Mouse (Mus musculus): ENCODE measurements around the gene Dsn1. TPM values are rescaled to one million over a fixed set of nuclear protein-coding genes. Genes with fewer than 3 reads are reported as not detected.
A peak's percentile ranks its signal among the peaks of the same experiment; 100 is the strongest.

Dsn1 gene
- polyA plus RNA-seq, 1 experiment from 2014 or later, result 28.6 TPM

DNA sequence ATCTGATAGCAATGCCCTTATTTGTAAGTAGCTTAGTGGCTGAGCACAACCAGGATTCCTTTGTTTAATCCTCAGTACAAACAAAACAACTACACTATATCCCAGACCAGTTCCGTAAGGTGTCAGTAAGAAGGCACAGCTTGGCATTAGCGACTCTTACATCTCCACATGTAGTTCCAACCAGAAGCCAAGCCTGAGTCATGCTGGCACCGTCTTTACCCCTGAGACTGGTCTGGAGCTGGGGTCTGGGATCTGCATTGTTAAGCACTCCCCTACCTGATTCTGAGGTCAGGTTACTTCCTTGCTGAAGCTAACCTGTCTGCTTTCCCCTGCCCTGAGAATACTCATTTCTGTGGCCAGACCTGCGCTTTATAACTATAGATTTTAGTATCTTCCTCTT, 38.5 kb downstream of the Dsn1 start:
- H3K36me3 ChIP-seq (ENCODE audit: control insufficient read depth, insufficient read depth, low read length), result no peaks in the 10 kb centered on the region
- H3K9ac ChIP-seq (ENCODE audit: low read length), result no peak overlapping the region
- H3K9me3 ChIP-seq (replicated peaks; ENCODE audit: control insufficient read depth, low read length), result no peaks in the 10 kb centered on the region
- no peak overlapping the region for H3K27ac ChIP-seq (ENCODE audit: low read length)
- H3K27me3 ChIP-seq (ENCODE audit: control insufficient read depth, insufficient read depth, low read length), result no peaks in the 10 kb centered on the region
- H3K4me2 ChIP-seq (ENCODE audit: low read depth, low read length), result no peak overlapping the region
- no peaks in the 10 kb centered on the region for H3K4me1 ChIP-seq (ENCODE audit: control insufficient read depth, insufficient read depth, low read length)
- H3K4me3 ChIP-seq (replicated peaks; ENCODE audit: low read length), result no peak overlapping the region
- 70% methylated on average over 4 of the region's 4 CpGs for WGBS
- ATAC-seq (ENCODE audit: insufficient read depth, low FRiP score), result no peak; the same call in 1 of the 2 replicates

GRCm38 (mm10) chr2:156967388-156967787, 39.6 kb downstream of the Dsn1 start:
- 78% methylated on average over 6 of the region's 6 CpGs for WGBS
- H3K36me3 ChIP-seq (ENCODE audit: control insufficient read depth, insufficient read depth, low read length), result no peaks in the 10 kb centered on the region
- no peaks in the 10 kb centered on the region for H3K27me3 ChIP-seq (ENCODE audit: control insufficient read depth, insufficient read depth, low read length)
- no peak for ATAC-seq (ENCODE audit: insufficient read depth, low FRiP score)
- H3K4me3 ChIP-seq (replicated peaks; ENCODE audit: low read length), result no peak overlapping the region
- no peak overlapping the region for H3K4me2 ChIP-seq (ENCODE audit: low read depth, low read length)
- H3K9ac ChIP-seq (ENCODE audit: low read length), result no peak overlapping the region
- no peak overlapping the region for H3K27ac ChIP-seq (ENCODE audit: low read length)
- H3K4me1 ChIP-seq (ENCODE audit: control insufficient read depth, insufficient read depth, low read length), result no peaks in the 10 kb centered on the region
- H3K9me3 ChIP-seq (replicated peaks; ENCODE audit: control insufficient read depth, low read length), result no peaks in the 10 kb centered on the region

DNA sequence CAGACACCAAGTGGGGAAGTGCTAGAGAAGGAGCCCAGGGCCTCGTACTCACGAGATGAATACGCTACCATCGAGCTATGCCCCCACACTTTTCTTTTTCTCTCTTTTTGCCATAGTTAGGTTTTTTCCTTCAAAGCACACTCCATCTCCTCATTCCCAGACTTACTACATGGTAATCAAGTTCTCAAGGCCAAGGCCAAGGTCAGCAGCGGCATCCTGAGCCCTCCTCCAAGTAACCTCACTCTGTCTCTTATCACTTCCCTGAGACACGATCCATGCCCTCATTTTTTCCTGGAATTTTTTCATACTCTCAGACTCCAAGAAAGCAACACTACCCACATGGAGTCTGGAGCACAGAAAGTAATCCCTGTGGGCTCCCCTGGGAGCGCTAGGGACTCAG, 43.1 kb downstream of the Dsn1 start:
- Histone ChIP-seq H3K9ac (ENCODE audit: low read length) (no peak overlapping the region), H3K4me2 (ENCODE audit: low read depth, low read length) (no peak overlapping the region), H3K9me3 (replicated peaks; ENCODE audit: control insufficient read depth, low read length) (no peaks in the 10 kb centered on the region), H3K4me1 (ENCODE audit: control insufficient read depth, insufficient read depth, low read length) (no peaks in the 10 kb centered on the region), H3K36me3 (ENCODE audit: control insufficient read depth, insufficient read depth, low read length) (no peaks in the 10 kb centered on the region), H3K27me3 (ENCODE audit: control insufficient read depth, insufficient read depth, low read length) (no peaks in the 10 kb centered on the region), H3K27ac (ENCODE audit: low read length) (no peak overlapping the region), H3K4me3 (replicated peaks; ENCODE audit: low read length) (no peak overlapping the region)
- no peak for ATAC-seq (ENCODE audit: insufficient read depth, low FRiP score)
- 88% methylated on average over 7 of the region's 7 CpGs for WGBS

- WGBS, result 80% methylated on average over 9 of the region's 9 CpGs
- Histone ChIP-seq H3K9ac (ENCODE audit: low read length) (no peak overlapping the region), H3K27ac (ENCODE audit: low read length) (no peak overlapping the region), H3K4me1 (ENCODE audit: control insufficient read depth, insufficient read depth, low read length) (no peaks in the 10 kb centered on the region), H3K4me2 (ENCODE audit: low read depth, low read length) (no peak overlapping the region), H3K27me3 (ENCODE audit: control insufficient read depth, insufficient read depth, low read length) (no peaks in the 10 kb centered on the region), H3K36me3 (ENCODE audit: control insufficient read depth, insufficient read depth, low read length) (no peaks in the 10 kb centered on the region), H3K9me3 (replicated peaks; ENCODE audit: control insufficient read depth, low read length) (no peaks in the 10 kb centered on the region), H3K4me3 (replicated peaks; ENCODE audit: low read length) (no peak overlapping the region)
- no peak for ATAC-seq (ENCODE audit: insufficient read depth, low FRiP score)
These were observed 48.3 kb downstream of the Dsn1 start for GRCm38 (mm10) chr2:156958496-156959252.

- 86% methylated on average over 2 of the region's 2 CpGs for WGBS
- no peaks in the 10 kb centered on the region for H3K9me3 ChIP-seq (replicated peaks; ENCODE audit: control insufficient read depth, low read length)
These were observed 49.9 kb downstream of the Dsn1 start for GRCm38 (mm10) chr2:156957035-156957434.

GRCm38 (mm10) chr2:156956306-156956705, 50.6 kb downstream of the Dsn1 start:
- WGBS, result 68% methylated on average over 7 of the region's 7 CpGs
- no peak for ATAC-seq (ENCODE audit: insufficient read depth, low FRiP score)
- Histone ChIP-seq H3K27ac (ENCODE audit: low read length) (no peak overlapping the region), H3K4me1 (ENCODE audit: control insufficient read depth, insufficient read depth, low read length) (no peaks in the 10 kb centered on the region), H3K4me3 (replicated peaks; ENCODE audit: low read length) (no peak overlapping the region), H3K27me3 (ENCODE audit: control insufficient read depth, insufficient read depth, low read length) (no peaks in the 10 kb centered on the region), H3K9ac (ENCODE audit: low read length) (no peak overlapping the region), H3K4me2 (ENCODE audit: low read depth, low read length) (no peak overlapping the region), H3K36me3 (ENCODE audit: control insufficient read depth, insufficient read depth, low read length) (no peaks in the 10 kb centered on the region), H3K9me3 (replicated peaks; ENCODE audit: control insufficient read depth, low read length) (no peaks in the 10 kb centered on the region)

More at GRCm38 (mm10) chr2:156957035-156957434, 49.9 kb downstream of the Dsn1 start:
- H3K4me3 ChIP-seq (replicated peaks; ENCODE audit: low read length), result no peak overlapping the region
- no peaks in the 10 kb centered on the region for H3K27me3 ChIP-seq (ENCODE audit: control insufficient read depth, insufficient read depth, low read length)
- no peak overlapping the region for H3K4me2 ChIP-seq (ENCODE audit: low read depth, low read length)
- H3K4me1 ChIP-seq (ENCODE audit: control insufficient read depth, insufficient read depth, low read length), result no peaks in the 10 kb centered on the region
- no peak overlapping the region for H3K9ac ChIP-seq (ENCODE audit: low read length)
- no peak overlapping the region for H3K27ac ChIP-seq (ENCODE audit: low read length)
- no peaks in the 10 kb centered on the region for H3K36me3 ChIP-seq (ENCODE audit: control insufficient read depth, insufficient read depth, low read length)
- ATAC-seq (ENCODE audit: insufficient read depth, low FRiP score), result no peak

DNA sequence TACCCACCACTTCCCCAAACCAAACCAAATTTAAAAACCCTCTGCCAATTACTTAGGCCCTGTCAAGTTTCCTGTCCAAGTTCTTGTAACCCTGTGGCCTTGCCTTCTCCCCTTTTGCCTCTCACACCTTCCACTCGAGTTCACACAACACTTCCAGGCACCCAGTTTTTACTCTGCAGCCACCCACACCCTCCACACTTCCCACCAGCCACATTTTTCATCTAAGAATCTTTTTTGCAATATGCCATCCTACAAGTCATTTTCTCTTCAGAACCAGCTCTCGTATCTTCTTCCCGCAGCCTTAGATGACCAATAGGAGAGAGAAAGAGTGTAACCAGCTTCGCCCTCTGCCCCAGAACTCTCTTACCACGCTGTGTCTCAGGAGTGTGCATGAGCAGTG, 52.5 kb downstream of the Dsn1 start:
- no peaks in the 10 kb centered on the region for H3K9me3 ChIP-seq (replicated peaks; ENCODE audit: control insufficient read depth, low read length)
- no peak overlapping the region for H3K9ac ChIP-seq (ENCODE audit: low read length)
- no peaks in the 10 kb centered on the region for H3K4me1 ChIP-seq (ENCODE audit: control insufficient read depth, insufficient read depth, low read length)
- no peaks in the 10 kb centered on the region for H3K36me3 ChIP-seq (ENCODE audit: control insufficient read depth, insufficient read depth, low read length)
- no peak overlapping the region for H3K4me2 ChIP-seq (ENCODE audit: low read depth, low read length)
- ATAC-seq (ENCODE audit: insufficient read depth, low FRiP score), result no peak
- no peak overlapping the region for H3K27ac ChIP-seq (ENCODE audit: low read length)
- 89% methylated on average over 5 of the region's 5 CpGs for WGBS
- H3K27me3 ChIP-seq (ENCODE audit: control insufficient read depth, insufficient read depth, low read length), result no peaks in the 10 kb centered on the region
- no peak overlapping the region for H3K4me3 ChIP-seq (replicated peaks; ENCODE audit: low read length)

DNA sequence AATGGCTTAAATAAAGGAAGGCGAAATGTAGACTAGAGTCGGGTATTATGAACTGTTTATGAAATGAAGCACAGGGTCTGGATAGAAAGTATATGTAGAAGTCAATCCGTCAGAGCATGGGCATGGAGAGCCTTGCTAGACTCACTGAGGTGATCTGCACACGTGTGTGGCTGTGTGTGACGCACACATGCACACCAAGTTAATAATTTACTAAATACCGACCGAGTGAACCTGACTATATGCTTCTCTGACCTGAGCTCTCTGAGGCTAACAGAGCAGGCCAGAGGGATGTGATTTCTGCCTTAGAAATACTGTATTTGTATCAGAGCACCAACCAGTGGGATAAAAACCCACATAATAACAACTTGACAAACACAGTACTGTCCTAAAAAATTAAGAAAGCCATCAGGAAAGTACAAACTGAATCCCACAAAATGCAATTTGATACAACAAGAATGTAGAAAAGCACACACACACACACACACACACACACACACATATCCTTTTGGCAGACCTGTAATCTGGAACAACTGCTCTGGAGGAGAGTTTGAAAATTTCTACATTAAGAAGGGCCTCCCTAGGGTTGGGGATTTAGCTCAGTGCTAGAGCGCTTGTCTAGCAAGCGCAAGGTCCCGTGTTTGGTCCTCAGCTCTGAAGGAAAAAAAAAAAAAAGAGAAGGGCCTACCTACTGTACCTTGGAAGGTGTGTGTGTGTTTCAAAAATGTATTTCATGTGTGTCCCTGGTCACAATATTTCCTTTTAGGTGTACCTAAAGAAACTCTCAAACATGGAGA, 55.5 kb downstream of the Dsn1 start:
- Histone ChIP-seq H3K9me3 (replicated peaks; ENCODE audit: control insufficient read depth, low read length) (no peaks in the 10 kb centered on the region), H3K4me2 (ENCODE audit: low read depth, low read length) (no peak overlapping the region), H3K36me3 (ENCODE audit: control insufficient read depth, insufficient read depth, low read length) (no peaks in the 10 kb centered on the region), H3K9ac (ENCODE audit: low read length) (no peak overlapping the region), H3K4me1 (ENCODE audit: control insufficient read depth, insufficient read depth, low read length) (no peaks in the 10 kb centered on the region), H3K4me3 (replicated peaks; ENCODE audit: low read length) (no peak overlapping the region), H3K27ac (ENCODE audit: low read length) (no peak overlapping the region), H3K27me3 (ENCODE audit: control insufficient read depth, insufficient read depth, low read length) (no peaks in the 10 kb centered on the region)
- ATAC-seq (ENCODE audit: insufficient read depth, low FRiP score), result peak; percentile 89
- WGBS, result 73% methylated on average over 10 of the region's 10 CpGs

DNA sequence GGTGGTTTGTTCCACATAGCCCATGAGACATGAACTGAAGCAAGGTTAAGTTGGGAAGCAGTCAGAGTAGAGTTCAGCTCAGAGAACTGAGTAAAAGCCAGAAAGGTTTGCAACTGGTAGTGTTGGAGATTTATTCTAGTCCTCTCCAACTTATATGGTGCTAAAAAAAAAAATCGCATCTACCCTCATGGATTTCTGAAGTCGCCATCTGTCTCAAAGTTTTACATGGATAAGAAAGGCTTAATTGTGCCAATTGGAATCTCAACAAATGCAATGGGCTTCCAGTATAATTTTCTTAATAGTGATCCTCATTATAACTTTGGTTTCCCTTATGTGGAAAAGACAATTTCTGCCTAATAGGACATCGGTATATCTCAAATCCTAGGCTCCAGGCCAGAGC, 56.1 kb downstream of the Dsn1 start:
- Histone ChIP-seq H3K36me3 (ENCODE audit: control insufficient read depth, insufficient read depth, low read length) (no peaks in the 10 kb centered on the region), H3K4me2 (ENCODE audit: low read depth, low read length) (no peak overlapping the region), H3K9ac (ENCODE audit: low read length) (no peak overlapping the region), H3K9me3 (replicated peaks; ENCODE audit: control insufficient read depth, low read length) (no peaks in the 10 kb centered on the region), H3K27me3 (ENCODE audit: control insufficient read depth, insufficient read depth, low read length) (no peaks in the 10 kb centered on the region), H3K4me3 (replicated peaks; ENCODE audit: low read length) (no peak overlapping the region), H3K27ac (ENCODE audit: low read length) (no peak overlapping the region), H3K4me1 (ENCODE audit: control insufficient read depth, insufficient read depth, low read length) (no peaks in the 10 kb centered on the region)
- WGBS, result 93% methylated on average over 3 of the region's 3 CpGs
- no peak for ATAC-seq (ENCODE audit: insufficient read depth, low FRiP score)

Data from stomach, embryonic 16.5 days (tissue).